Mouse (Mus musculus) cerebellum, adult 2 months (tissue): ENCODE measurements around the gene Tmem150c.

Experiments
- CTCF ChIP-seq: fragments of 200-500 bp; IDR thresholded peaks from 2 replicates; pipeline ENCODE4 v1.5.1; 2011; ENCODE audit warnings: low read depth, mild to moderate bottlenecking, control low read depth, low read length, moderate library complexity, borderline replicate concordance; ENCODE audit not compliant: insufficient read depth
- POLR2A ChIP-seq: fragments of 200-500 bp; IDR thresholded peaks from 2 replicates; pipeline ENCODE4 v1.6.1; 2011; ENCODE audit warnings: low read length, control low read depth, borderline replicate concordance; ENCODE audit not compliant: insufficient read depth

- TF ChIP-seq CTCF (no peak), POLR2A (no peak)
These were observed 88.1 kb downstream of the Tmem150c start for GRCm38 (mm10) chr5:100071541-100071940.
